Mouse (Mus musculus): Measurements from ENCODE around the gene Ccdc169. TPM values are rescaled to one million over a fixed set of nuclear protein-coding genes. Genes with fewer than 3 reads are reported as not detected.

Ccdc169 gene
- total RNA-seq, 2 experiments from 2014 or later, result not detected

DNA sequence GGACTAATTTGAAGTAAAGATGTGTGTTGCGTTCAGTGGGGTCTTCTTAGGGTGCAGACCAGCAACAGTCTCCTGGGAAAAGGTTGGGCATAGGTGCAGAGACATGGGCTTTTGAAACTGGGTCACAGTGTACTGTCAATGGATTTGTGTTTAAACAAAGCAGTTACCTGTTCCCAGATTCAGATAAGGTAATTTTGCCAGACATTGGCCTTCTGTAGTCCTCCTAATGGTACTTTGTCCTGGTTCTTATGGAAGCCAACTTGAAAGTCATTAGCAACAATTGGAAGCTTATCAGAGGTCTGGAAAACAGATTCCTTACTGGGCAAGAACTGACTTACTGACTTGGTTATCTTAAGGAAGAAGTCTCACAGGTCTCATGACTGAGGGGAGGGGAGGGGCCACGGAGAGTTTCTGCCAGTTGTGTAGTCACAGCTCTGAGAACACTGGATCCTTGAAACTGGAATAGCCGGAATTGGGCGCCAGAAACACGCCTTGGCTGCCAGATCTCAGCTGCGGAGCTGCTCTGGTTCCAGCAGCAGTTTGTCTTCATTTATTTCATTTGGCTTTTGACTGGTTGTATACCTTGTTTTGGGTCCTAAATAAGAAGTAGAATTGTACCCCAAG, 17.8 kb upstream of the Ccdc169 start:
- intact Hi-C loops (cut with DNase I), result no loop called here
- peak; percentile 41 to 56 for DNase-seq

DNA sequence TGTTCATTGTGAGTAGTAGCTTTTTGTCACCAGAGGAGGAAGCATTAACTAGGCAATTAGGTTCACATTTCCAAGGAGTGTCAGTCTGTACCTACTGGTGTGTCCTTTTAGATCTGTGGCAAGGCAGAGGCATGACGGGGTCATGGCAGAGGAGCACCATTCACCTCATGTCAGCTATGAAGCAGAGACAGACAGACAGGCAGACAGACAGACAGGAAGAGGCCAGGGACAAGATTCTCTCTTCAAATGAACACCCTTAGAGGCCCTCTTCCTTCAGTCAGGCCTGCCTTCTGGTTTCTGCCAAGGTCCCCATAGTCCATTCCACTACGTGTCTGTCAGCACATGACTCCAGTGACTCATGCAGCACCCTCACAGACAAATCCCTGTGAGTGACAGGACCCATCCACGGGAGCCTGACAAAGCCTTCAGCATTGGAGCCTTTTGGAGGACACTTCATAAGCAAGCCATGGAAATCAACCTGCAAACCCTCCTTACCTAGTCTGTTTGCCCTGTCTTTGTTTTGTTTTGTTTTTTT, 14.7 kb upstream of the Ccdc169 start:
- intact Hi-C loops (cut with DNase I), result no loop called here

DNA sequence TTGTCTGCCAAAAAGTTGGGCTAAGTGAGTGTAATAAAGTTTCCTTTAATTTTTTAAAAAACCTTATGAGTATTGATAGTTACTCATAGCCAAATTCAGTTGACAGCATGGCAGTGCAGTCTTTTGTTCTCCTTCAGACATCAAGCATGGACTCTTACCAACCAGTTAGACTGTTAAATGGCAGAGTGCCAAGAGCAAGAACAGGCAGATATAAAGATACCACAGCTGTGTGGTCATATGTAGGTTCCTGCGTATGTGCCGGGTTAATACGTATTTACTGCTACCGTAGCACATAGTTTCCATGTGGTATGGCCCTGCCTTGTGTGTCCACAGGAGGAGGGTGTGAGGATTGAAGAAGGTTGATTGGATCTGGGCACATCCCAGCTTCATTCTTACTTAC, 14.1 kb upstream of the Ccdc169 start:
- intact Hi-C loops (cut with DNase I), result no loop called here
- DNase-seq, result no peak

More for the DNA sequence above, 14.7 kb upstream of the Ccdc169 start:
- DNase-seq, result no peak

DNA sequence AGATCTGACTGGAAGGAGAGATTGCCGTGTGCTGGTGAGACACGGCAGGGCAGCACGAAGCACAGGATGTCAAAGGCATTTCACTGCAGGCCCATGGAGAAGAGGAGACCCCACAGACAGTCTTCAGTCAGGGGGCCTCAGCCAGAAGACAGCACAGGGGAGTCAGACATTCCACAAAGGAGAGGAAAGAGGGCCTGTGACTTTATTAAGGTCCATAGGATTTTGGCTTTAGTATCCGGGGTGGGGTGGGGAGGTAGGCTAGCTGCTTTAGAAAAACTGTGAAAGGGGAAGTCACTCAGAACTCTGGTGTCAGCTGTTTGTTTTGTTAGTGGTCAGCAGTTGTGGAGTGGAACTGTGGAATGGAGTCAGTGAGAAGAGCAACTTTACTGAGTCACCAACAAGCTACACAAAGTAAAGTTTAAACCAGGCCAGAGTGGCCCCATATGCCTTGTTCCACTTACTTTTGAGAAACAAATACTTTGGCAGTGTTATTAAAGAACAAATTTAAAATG, 7.9 kb upstream of the Ccdc169 start:
- no peak for DNase-seq
- intact Hi-C loops (cut with DNase I), result no loop called here

DNA sequence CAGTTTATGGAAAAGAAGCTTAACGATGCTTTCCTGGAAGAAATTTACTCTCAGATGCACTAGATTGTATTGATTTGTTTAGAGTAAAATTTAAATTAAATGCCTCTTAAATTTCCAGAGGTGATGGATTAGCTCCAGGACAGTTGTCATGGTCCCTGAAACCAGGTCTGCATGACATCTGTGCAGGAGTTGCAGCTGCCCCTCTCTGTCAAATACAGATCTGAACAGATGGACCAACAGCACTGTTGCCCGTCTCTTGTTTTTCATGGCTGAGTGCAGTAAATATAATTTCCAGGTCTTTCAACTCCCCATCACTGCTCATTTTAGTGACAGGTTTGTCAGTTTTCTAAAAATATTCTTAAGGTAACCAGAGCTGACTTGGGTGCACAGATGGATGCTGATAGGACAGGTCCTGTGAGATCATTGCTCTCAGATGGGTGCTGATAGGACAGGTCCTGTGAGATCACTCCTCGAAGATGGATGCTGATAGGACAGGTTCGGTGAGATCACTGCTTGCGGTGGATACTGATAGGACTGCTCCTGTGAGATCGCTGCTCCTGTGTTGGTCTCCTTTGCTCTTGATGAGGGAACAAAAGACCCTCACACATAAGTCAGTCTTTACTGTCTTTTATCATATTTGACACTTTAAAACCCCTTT, 5.4 kb upstream of the Ccdc169 start:
- intact Hi-C loops (cut with DNase I), result no loop called here
- no peak for DNase-seq

DNA sequence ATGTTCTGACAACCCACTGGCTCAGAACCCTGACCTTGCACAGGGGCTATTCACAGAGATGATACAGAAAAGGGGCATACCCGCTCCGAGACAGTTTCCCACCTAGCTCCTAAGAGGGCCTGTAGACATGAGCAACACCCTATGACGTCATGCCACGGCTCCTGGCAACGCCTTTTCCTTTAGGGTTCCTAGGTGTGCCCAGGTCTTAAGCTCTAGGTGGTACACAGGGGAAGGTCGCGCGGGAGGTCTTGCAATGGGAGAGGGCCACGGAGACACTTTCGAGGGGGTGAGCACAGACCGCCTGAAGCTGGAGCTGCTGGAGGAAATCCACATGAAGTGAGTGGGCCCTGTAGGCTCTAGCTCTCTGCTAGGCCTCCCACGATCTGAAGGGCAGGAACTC, 2.7 kb downstream of the Ccdc169 start:
- no peak for DNase-seq
- intact Hi-C loops (cut with DNase I), result no loop called here

DNA sequence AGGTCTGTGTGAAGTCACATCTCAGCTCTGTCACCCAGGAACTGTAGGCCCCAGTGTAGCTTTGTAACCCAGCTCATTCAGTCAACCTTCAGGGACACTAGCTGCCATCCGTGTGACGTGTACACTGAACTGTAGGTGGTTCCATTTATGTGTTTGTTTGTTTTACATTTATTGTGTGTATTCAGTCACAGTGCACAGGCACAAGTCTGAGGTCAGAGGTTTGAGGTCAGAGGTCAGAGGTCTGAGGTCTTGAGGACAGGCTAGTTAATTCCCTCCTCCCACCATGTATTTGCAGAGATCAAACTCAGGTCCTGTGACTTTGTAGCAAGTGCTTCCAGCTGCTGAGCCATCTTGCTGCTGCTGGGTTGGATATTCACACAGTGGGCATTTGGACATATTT, 4.3 kb downstream of the Ccdc169 start:
- intact Hi-C loops (cut with DNase I), result no loop called here
- DNase-seq, result no peak

DNA sequence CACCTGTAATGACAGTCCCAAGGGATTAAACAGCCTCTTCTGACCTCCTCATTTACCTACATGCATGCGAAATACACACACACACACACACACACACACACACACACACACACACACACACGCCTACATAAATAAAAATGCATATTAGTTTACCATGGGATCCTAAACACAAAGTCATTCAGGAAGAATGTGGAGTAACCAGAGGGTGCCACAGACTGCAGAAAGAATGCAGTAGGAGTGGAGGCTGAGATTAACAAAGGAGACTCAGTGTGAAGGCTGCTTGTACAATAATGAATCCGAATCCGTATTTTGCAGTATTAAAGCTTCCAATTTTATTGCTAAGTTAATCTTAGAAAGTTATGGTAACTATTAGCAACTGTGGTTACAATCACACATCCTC, 7.8 kb downstream of the Ccdc169 start:
- DNase-seq, result no peak
- intact Hi-C loops (cut with DNase I), result no loop called here

DNA sequence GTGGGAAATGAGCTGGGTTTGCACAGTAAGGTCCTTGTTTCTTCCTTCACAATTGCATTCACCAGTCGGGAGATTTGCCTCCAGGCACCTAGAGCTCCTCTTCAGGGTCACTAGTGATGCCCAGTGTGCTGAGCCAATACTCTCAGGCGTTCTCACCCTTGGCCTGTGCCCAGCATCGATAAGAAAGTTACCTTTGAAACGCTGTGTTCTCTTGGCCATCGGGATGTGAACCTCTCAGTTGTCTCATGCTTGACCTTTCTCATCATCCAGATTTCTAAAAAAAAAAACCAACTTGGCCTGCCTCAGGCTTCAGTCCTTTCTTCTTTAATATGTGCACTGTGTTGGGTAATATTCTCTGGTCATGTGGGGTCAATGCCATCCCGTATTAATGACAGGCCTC, 9.3 kb downstream of the Ccdc169 start:
- no peak for DNase-seq
- intact Hi-C loops (cut with DNase I), result no loop called here

GRCm38 (mm10) chr3:55147156-55147555, 10.0 kb downstream of the Ccdc169 start:
- intact Hi-C loops (cut with DNase I), result no loop called here
- DNase-seq, result no peak

GRCm38 (mm10) chr3:55148091-55148490, 11.0 kb downstream of the Ccdc169 start:
- DNase-seq, result no peak
- intact Hi-C loops (cut with DNase I), result no loop called here

GRCm38 (mm10) chr3:55151656-55152433, 14.7 kb downstream of the Ccdc169 start:
- intact Hi-C loops (cut with DNase I), result loop anchor here (1.0 to 5.0 kb wide), 2 partner anchors 72 to 90 kb away; partner anchors contain the start of gene Dclk1
- peak; percentile 37 to 68 for DNase-seq

DNA sequence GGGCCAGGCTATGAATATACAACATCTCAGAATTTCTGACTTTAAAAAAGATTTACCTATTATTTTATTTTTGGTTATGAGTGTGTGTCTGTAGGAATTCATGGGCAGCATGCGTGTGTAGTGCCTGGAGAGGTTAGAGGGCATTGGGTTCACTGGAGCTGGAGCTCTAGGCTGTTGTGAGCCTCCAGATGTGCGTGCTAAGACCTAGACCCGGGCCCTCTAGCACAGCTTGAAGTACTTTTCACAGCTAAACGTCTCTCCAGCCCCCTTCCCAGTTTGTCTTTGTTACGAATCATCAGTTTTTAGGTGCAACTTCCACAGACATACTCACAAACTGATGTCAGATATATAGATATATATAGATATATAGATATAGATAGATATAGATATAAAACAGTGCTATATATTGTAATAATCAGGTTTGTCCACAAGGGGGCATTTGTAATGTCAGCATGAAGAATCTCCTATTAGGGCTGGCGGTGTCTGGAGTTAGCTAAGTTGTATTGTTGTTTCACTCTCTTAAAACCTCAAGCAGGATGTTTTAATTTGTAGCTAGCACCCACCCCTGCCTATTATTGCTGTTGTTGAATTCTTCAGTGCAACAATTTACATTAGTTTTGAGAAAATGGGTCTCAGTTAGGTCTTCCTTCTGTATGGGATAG, 15.7 kb downstream of the Ccdc169 start:
- intact Hi-C loops (cut with DNase I), result loop anchor here (1.0 to 5.0 kb wide), 3 partner anchors 73 to 201 kb away; partner anchors contain the start of gene Dclk1
- no peak for DNase-seq

GRCm38 (mm10) chr3:55154163-55154562, 17.0 kb downstream of the Ccdc169 start:
- no peak for DNase-seq
- intact Hi-C loops (cut with DNase I), result loop anchor here (5.0 kb wide), 1 partner anchor 88 kb away; the partner anchor contains the start of gene Dclk1

DNA sequence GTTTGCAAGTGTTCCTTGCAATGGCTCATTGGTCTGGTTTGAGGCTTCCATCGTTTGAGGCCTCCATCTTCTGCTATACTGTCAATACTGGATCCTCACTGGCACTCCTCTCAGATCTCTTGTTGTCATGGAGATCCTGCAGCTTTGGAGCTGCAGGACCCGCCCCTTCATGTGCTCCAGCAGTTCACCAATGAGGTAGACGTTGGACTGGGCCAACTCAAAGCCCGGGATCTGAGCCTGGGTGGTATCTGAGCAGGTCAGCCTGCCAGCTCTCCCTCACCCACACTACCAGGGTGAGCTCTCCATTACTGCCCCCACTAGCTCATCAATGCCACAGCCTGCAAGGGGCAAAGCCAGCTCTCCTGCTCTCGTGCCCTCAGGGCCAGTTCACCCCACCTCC, 20.3 kb downstream of the Ccdc169 start:
- DNase-seq, result no peak
- intact Hi-C loops (cut with DNase I), result no loop called here

- no peak for DNase-seq
- intact Hi-C loops (cut with DNase I), result no loop called here
These were observed 24.0 kb downstream of the Ccdc169 start for GRCm38 (mm10) chr3:55161144-55161543.

DNA sequence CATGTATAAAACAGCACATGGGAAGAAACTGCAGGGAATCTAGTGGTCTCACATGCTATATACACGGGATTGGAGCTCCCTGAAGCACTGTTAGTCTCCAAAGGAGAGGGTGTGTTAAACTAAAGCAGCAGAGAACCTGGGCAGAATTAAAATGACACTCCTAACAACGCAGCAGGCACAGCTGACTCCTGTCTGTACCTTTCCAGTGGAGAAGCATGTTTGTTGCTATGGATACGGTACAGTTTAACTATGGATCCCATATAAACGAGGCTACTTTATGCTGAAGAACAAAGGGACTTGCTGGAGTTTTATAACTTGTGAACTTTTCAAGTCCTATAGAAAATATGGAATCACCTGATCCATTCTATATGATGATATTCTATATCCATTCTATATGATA, 26.4 kb downstream of the Ccdc169 start:
- intact Hi-C loops (cut with DNase I), result no loop called here
- no peak for DNase-seq

- no peak for DNase-seq
- intact Hi-C loops (cut with DNase I), result no loop called here
These were observed 35.3 kb downstream of the Ccdc169 start for GRCm38 (mm10) chr3:55172478-55172877.

- no peak for DNase-seq
- intact Hi-C loops (cut with DNase I), result no loop called here
These were observed 40.1 kb downstream of the Ccdc169 start for GRCm38 (mm10) chr3:55177271-55177670.

DNA sequence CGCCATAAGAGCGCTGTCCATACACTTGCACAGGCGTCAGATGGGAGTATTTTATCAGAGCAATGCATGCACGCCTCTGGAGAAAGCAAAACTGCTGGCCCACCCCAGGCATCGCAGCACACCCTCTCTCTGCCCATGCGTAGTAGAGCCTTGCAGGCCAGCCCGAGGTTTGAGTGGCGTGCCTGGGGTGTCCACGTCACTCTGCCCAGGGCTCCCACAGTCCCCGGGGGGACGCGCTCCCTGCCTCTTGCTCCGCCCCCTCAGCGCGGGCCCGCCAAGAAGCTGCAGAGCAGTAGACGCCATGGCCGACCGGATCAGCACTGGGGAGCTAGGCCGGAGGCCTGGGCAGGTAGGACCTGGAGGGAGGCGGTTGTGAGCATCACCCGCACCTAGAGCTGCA, 44.6 kb downstream of the Ccdc169 start, which contains the start of gene Sohlh2:
TSS of gene Sohlh2 (plus strand) at position 263 of the 400 bp plus-strand sequence.
- intact Hi-C loops (cut with DNase I), result no loop called here

More for the DNA sequence above, 44.6 kb downstream of the Ccdc169 start, which contains the start of gene Sohlh2:
- DNase-seq, result no peak
